Mouse (Mus musculus): Measurements from ENCODE around the gene Smarcd1. TPM values are rescaled to one million over a fixed set of nuclear protein-coding genes. Genes with fewer than 3 reads are reported as not detected.
"Not testable (repeated sequence)": the region's sequence is repeated elsewhere in the genome, so short reads cannot be mapped to it uniquely, and the experiment has no call there.

Smarcd1 gene
- total RNA-seq, 1 experiment from 2014 or later = 29.7 TPM

DNA sequence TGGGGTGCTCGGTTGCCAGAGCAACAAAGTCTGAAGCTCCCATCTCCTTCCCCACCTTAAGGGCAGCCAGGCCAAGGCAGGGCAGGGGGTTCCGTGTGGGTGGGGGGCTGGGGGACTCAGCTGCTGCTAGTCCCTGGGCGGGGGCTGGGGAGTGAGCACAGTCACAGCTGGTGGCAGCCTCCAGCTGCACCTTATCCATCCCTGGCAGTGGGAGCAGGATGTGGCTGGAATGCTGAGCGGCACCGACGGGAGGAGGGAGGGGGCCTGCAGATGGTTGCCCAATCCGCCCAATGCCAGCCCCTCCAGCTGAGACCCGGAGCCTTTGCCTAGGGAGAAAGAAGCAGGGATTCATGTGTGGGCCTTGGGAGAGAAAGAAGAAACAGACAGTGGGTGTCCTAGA lies 24.8 kb upstream of the Smarcd1 start:
- no peak for ATAC-seq (replicated peaks in 1 of 2; ENCODE audit: insufficient read depth in 1 of 2, low FRiP score in 2 of 2, low TSS enrichment in 1 of 2, low read depth in 1 of 2, poor library complexity in 2 of 2, severe bottlenecking in 2 of 2)

DNA sequence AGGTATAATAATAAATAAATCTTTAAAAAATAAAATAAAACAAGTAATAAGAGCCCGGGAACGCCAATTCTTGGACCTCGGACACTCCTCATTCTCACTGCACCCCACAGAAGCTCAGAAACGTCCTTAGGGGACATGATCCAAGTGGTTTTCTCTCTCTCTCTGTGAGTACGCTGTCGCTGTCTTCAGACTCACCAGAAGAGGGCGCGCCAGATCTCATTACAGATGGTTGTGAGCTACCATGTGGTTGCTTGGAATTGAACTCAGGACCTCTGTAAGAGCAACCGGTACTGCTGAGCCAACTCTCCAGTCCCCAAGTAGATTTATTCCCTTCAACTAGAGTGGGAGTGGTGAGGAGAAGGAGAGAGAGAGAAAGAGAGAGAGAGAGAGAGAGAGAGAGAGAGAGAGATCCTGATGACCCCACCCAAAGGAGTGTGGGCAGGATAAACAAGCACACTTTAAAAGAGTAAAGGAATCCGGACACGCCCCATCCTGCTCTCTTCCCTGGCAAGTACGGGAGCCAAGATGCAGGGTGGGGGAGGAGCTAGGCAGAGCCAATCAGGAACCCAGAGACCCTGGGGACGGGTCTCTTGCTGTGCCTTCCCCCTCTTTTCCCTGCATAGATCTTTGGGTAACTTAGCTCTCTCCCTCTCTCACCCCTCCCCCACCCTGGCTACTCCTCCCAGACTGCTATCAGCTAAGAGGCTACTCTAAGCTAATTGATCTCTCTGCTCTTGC lies 23.7 kb upstream of the Smarcd1 start:
- ATAC-seq (replicated peaks in 1 of 2; ENCODE audit: insufficient read depth in 1 of 2, low FRiP score in 2 of 2, low TSS enrichment in 1 of 2, low read depth in 1 of 2, poor library complexity in 2 of 2, severe bottlenecking in 2 of 2) = no peak

DNA sequence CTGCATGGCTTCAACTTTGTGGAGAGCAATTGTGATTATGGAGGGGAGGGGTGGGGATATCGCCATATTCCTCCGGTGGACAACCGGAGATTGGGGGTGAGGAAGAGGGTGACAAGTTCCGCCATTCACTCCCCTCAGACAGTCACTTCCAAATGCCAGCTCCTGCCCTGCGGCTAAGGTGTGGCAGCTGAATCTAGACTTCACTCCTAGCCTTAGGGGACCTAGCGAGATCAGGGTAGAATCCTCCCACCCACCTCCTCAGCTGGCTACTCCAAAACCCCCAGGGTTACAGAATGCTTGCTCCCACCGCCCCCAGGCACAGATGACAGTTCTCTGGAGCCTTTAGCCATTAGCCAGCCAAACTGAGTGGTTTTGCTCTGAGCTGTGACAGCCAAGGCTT lies 22.9 kb upstream of the Smarcd1 start:
- no peak for ATAC-seq (replicated peaks in 1 of 2; ENCODE audit: insufficient read depth in 1 of 2, low FRiP score in 2 of 2, low TSS enrichment in 1 of 2, low read depth in 1 of 2, poor library complexity in 2 of 2, severe bottlenecking in 2 of 2)

DNA sequence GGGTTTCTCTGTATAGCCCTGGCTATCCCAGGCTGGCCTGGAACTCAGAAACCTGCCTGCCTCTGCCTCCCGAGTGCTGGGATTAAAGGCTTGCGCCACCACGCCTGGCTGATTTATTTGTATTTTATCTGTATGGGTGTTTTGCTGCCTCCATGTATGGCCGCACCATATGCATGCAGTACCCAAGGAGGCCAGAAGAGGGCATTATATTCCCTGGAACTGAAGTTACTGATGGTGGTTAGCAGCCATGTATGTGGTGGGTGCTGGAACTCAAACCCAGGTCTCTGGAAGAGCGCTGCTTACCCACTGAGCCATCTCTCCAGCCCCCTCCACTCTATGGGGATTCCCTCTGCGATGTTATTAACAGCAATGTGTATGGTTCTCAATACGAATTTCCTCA lies 19.0 kb upstream of the Smarcd1 start:
- no peak for ATAC-seq (replicated peaks in 1 of 2; ENCODE audit: insufficient read depth in 1 of 2, low FRiP score in 2 of 2, low TSS enrichment in 1 of 2, low read depth in 1 of 2, poor library complexity in 2 of 2, severe bottlenecking in 2 of 2)

DNA sequence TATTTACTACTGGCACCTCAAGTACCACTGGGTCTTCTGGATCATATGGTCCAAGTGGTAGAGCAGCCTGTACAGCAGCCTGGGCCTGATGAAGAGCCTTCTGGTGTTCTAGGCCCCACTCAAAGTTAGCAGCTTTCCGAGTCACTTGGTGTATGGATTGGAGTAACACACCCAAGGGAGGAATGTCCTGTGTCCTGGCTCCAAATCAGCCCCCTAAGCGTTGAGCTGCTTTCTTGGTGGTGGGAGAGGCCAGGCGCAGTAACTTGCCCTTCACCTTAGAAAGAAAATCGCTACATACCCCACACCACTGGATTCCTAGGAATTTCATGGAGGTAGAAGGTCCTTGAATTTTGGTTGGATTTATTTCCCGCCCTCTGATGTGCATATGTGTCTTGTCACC lies 17.8 kb upstream of the Smarcd1 start:
- no peak for ATAC-seq (replicated peaks in 1 of 2; ENCODE audit: insufficient read depth in 1 of 2, low FRiP score in 2 of 2, low TSS enrichment in 1 of 2, low read depth in 1 of 2, poor library complexity in 2 of 2, severe bottlenecking in 2 of 2)

DNA sequence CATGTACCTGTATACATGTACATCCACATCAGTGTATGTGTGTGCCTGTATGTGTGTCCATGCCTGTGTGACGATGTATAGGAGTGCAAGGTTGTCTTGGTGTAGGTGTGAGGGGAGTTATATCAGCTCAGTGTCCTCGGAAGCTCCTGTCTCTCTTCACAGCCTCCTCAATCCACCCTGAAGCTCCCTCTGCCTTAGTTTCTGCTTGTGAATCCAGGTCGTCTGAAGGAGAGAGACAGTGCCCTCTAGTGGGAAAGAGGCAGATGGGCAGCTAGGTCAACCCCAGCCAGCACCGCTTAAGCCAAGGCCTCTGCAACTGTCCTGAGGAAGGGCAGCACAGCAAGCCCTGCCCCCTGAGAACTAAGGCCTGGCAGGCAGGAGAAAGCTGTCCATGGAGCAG lies 13.2 kb upstream of the Smarcd1 start:
- peak; percentile 72 to 74 for ATAC-seq (replicated peaks in 1 of 2; ENCODE audit: insufficient read depth in 1 of 2, low FRiP score in 2 of 2, low TSS enrichment in 1 of 2, low read depth in 1 of 2, poor library complexity in 2 of 2, severe bottlenecking in 2 of 2)

DNA sequence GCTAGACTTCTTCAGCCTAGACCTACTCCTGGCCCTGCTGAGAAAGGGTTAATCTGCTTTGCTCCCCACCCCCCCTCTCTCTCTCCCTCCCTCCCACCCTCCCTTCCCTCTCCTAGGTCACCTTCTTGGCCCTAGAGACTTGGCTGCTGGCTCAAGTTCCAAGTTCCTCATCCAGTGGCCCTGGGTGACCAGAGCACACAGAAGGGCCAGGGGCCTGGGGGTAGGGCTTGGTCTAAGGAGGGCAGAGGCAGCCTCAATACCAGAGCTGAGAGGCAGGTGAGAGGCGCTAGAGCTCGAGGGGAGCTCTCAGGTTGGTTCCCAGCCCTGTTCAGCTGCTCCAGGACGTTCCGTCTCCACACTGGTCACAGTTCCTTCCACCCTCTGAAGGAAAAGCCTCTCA lies 11.0 kb upstream of the Smarcd1 start:
- no peak for ATAC-seq (replicated peaks in 1 of 2; ENCODE audit: insufficient read depth in 1 of 2, low FRiP score in 2 of 2, low TSS enrichment in 1 of 2, low read depth in 1 of 2, poor library complexity in 2 of 2, severe bottlenecking in 2 of 2)

DNA sequence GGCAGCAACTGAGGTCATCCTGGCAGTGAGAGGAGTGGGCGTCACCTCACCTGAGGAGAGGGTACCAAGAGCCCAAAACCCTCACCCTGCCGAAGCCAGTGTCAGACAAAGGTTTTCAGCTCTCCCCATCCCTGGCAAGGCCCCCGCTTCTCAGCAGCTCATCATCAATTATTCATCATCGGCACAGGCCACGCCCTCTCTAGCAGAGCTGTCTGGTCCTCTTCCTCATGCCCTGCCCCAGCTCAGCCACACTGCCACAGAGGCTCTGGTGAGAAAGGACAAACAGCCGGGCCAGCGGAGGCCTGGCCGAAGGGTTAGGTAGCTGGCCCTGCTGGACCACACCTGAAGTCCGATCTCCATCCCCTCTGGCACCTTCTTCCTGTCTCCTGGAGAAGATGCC lies 10.0 kb upstream of the Smarcd1 start:
- no peak for ATAC-seq (replicated peaks in 1 of 2; ENCODE audit: insufficient read depth in 1 of 2, low FRiP score in 2 of 2, low TSS enrichment in 1 of 2, low read depth in 1 of 2, poor library complexity in 2 of 2, severe bottlenecking in 2 of 2)

DNA sequence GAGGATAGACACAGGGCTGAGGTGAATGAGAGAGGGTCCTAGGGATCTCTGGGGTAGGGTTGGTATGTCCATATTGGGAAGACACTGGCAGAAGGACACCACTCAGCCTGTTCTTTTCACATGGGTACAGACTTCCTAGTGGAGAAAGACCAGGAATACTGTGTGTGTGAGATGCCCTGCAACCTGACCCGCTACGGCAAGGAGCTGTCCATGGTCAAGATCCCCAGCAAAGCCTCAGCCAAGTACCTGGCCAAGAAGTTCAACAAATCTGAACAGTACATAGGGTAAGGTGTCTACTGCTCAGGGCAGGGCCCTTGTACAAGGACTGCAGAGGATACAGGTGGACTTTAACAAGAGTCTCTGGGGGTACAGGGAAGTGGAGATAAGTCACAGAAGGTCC lies 4.6 kb upstream of the Smarcd1 start:
- no peak for ATAC-seq (replicated peaks in 1 of 2; ENCODE audit: insufficient read depth in 1 of 2, low FRiP score in 2 of 2, low TSS enrichment in 1 of 2, low read depth in 1 of 2, poor library complexity in 2 of 2, severe bottlenecking in 2 of 2)

DNA sequence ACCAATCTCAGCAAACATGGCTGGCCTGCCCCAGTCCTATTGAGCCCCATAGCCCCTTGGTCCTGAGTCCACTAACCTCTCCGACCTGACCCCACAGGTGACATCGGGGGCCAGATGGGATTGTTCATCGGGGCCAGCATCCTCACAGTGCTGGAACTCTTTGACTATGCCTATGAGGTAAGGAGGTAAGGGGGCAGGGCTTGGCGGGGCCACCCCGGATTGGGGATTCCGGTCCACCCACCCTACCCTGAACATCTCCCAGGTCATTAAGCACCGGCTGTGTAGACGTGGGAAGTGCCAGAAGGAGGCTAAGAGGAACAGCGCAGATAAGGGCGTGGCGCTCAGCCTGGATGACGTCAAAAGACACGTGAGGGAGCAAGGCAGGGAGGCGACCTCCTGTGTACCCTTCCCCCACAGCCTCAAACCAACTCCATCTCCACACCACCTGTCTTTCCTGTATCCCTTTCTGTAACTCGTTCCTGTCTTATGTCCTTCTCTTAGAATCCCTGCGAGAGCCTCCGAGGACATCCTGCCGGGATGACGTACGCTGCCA lies 3.3 kb upstream of the Smarcd1 start:
- no peak for ATAC-seq (replicated peaks in 1 of 2; ENCODE audit: insufficient read depth in 1 of 2, low FRiP score in 2 of 2, low TSS enrichment in 1 of 2, low read depth in 1 of 2, poor library complexity in 2 of 2, severe bottlenecking in 2 of 2)

DNA sequence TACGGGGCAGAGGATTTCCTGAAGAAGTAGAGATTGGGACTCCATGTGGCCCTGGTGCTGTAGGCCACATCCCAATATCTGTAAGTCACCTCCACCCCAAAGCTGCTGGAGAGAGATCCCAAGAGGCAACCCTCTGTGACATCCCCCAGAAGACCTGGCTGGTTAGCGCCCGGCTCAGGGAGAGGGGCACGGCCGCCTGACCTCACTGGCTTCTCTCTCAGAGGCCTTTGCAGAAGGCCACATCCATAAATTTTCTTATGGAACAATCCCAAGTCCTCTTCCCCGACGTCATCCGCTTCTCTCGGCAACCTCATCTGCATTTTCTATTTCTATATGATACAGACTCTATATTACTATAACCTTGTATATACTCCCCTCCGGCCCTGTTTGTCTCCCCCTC lies 2.2 kb upstream of the Smarcd1 start:
- no peak for ATAC-seq (replicated peaks in 1 of 2; ENCODE audit: insufficient read depth in 1 of 2, low FRiP score in 2 of 2, low TSS enrichment in 1 of 2, low read depth in 1 of 2, poor library complexity in 2 of 2, severe bottlenecking in 2 of 2)

DNA sequence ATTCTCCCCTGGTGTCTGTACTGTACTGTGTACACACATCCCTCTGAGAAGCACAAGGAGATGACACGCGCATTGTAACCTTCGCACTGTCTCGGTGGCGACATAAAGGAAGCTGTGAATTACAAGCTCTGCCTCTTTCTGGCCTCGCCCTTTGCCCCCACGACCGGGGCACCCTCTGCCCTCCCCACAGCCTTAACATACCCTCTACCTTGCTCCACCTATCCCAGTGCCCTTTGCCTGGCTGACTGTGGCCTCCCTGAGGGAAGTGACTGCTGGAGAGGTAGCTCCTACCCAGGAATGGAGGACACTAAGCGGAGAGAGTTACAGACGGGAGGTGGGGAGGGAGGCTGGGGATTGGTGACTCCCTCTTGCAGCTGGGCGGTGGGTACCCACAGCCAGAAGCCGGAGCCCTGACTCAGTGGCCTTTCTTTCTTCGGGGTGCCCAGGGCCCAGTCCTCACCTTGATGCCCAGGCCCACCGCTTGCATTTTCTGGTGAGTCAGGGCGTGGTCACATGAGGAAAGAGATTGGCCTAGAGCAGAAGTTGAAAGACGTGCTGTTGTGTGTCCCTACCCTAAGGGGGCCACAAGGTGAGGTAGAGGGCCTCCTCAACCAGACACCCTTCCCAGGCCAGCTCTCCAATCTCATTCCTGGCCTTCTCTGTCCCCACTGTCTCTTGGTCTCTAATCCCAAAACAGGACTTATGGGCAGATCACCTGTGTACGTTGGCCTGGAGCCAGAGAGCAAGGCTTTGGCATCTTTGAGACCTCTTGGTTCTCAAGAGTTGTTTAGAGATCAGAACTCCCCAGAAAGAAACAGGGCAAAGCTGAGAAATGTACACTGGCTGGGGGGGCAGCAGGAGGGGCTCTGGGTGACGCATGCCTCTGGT lies 1.5 kb upstream of the Smarcd1 start:
- ATAC-seq (replicated peaks in 1 of 2; ENCODE audit: insufficient read depth in 1 of 2, low FRiP score in 2 of 2, low TSS enrichment in 1 of 2, low read depth in 1 of 2, poor library complexity in 2 of 2, severe bottlenecking in 2 of 2) = no peak

DNA sequence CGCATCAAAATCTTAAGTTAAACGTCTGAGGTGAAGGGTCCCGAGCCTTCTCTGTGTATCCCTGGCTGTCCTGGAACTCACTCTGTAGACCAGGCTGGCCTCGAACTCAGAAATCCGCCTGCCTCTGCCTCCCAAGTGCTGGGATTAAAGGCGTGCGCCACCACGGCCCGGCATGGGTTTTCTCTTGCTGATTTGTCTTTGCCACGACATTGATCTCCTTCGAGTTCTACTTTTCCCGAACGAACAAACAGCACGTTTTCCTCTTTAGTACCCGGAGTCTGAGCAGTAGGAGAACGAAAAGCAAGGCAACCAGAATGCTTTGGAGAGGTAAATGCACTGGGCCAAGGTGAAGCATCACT lies 310 bp upstream of the Smarcd1 start:
- not testable (repeated sequence) for ATAC-seq (replicated peaks in 1 of 2; ENCODE audit: insufficient read depth in 1 of 2, low FRiP score in 2 of 2, low TSS enrichment in 1 of 2, low read depth in 1 of 2, poor library complexity in 2 of 2, severe bottlenecking in 2 of 2)

DNA sequence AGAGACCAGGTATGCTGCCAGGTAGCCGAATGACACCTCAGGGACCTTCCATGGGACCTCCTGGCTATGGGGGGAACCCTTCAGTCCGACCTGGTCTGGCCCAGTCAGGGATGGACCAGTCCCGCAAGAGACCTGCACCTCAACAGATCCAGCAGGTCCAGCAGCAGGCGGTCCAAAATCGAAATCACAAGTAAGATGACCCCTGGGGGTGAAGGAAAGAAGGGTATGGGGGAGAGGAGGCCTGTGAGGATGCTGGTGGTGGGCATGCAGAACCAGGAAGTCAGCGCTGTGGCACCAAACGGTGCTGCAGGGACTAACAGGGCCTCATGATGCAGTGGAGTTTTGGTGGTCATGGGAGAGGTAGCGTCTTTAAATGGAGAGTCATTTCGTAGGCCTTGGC lies 1.2 kb downstream of the Smarcd1 start:
- ATAC-seq (replicated peaks in 1 of 2; ENCODE audit: insufficient read depth in 1 of 2, low FRiP score in 2 of 2, low TSS enrichment in 1 of 2, low read depth in 1 of 2, poor library complexity in 2 of 2, severe bottlenecking in 2 of 2) = no peak

DNA sequence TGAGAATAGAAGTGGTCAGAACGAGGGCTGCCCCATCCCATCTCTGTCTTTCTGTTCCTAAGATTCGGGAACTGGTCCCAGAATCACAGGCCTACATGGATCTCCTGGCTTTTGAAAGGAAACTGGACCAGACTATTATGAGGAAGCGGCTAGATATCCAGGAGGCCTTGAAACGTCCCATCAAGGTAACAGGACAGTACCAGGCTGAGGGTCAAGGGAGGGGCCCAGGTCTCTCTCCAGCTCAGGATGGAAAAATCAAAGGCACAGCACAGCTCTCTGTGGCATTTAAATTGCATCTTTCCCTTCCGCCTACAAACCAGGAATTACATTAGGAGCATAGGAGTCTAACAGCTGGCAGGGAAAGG lies 1.7 kb downstream of the Smarcd1 start:
- ATAC-seq (replicated peaks in 1 of 2; ENCODE audit: insufficient read depth in 1 of 2, low FRiP score in 2 of 2, low TSS enrichment in 1 of 2, low read depth in 1 of 2, poor library complexity in 2 of 2, severe bottlenecking in 2 of 2) = no peak

DNA sequence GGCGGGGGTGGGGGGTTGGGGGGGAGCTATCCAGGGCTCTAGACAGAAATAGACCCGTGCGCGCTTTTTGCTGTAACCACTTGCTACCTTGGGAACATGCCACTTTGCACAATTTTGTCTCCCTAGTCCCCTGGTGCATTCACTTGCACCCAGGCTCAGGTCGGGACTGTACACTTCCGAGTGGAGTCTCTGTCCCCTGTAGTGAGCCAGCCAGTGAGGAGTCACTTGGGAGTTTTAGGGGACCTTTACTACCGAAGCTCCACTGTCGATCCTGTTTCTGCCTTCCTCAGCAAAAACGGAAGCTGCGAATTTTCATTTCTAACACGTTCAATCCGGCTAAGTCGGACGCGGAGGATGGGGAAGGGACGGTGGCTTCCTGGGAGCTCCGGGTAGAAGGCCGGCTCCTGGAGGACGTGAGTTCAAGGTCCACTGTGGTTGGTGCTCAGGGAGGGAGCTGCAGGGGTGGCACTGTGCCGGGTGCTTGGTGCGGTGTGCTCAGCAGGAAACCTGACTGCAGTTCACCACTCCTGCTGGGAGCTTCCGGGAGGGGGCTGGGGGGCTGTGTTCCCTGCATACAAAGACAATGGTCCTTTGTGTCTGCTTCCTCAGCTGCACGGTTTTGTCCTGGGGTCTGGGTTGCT lies 2.2 kb downstream of the Smarcd1 start:
- no peak for ATAC-seq (replicated peaks in 1 of 2; ENCODE audit: insufficient read depth in 1 of 2, low FRiP score in 2 of 2, low TSS enrichment in 1 of 2, low read depth in 1 of 2, poor library complexity in 2 of 2, severe bottlenecking in 2 of 2)

DNA sequence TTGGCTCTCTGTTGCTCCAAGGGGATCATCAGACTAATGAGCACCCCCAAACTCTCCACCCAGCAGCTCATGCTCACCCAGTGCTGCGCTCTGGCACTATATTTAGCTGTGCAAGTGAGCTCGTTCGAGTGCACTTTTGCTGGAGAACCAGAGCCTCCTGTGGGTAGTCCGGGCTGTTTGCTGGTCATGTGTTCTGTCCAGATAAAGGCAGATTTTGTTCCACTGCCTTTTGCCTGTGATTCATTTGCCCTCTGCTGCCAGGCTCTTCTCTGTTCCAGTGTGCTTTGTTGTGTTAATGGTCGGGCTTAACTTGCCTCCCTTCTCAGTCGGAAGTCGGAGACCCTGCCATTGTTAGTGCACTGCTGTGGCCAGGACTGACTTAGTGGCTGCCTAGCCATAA lies 3.0 kb downstream of the Smarcd1 start:
- no peak for ATAC-seq (replicated peaks in 1 of 2; ENCODE audit: insufficient read depth in 1 of 2, low FRiP score in 2 of 2, low TSS enrichment in 1 of 2, low read depth in 1 of 2, poor library complexity in 2 of 2, severe bottlenecking in 2 of 2)

DNA sequence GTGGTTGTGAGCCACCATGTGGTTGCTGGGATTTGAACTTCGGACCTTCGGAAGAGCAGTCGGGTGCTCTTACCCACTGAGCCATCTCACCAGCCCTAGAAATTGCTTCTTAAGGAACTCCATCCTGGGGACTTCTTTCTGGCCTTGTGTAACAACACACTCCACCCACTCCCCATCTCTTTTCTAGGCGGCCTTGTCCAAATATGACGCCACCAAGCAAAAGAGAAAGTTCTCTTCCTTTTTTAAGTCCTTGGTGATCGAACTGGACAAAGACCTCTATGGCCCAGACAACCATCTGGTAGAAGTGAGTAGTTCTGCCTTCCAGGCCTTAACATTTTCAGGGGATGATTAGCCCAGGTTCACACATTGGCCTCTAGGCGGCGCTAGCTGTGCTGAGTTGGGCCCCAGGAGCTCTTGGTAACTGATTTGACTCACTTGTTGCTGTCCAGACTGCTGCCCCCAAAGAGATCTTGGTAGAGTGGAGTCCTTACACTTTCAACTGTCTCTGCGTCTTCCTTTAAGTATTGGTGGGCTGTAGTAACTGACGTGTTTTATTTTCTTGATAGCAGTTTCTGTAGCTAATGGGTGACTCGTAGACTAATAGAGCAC lies 3.6 kb downstream of the Smarcd1 start, which contains the start of gene Gm17349:
Gene Gm17349, minus strand, starts transcription at position 51 of the 609 bp plus-strand sequence.
- peak; percentile 26 to 52; a peak in 2 of 4 replicates for ATAC-seq (replicated peaks in 1 of 2; ENCODE audit: insufficient read depth in 1 of 2, low FRiP score in 2 of 2, low TSS enrichment in 1 of 2, low read depth in 1 of 2, poor library complexity in 2 of 2, severe bottlenecking in 2 of 2)
